Mouse (Mus musculus) intestine, postnatal 0 days (tissue): Measurements from ENCODE around the gene Fam160b1. TPM values are rescaled to one million over a fixed set of nuclear protein-coding genes. Genes with fewer than 3 reads are reported as not detected.

ENCODE experiments used
- ATAC-seq: fragments of 200-750 bp; cut with Nextera tagmentation; 2 replicates; pipeline ENCODE4 v1.8.0; 2017; ENCODE audit warnings: mild to moderate bottlenecking, moderate TSS enrichment, moderate library complexity
- H3K27ac ChIP-seq: fragments of 300-500 bp; sonication (generic); 2 replicates; pipeline ENCODE4 v1.5.1; 2014; ENCODE audit warnings: mild to moderate bottlenecking, low read depth, low read length, moderate library complexity
- H3K27me3 ChIP-seq: fragments of 300-500 bp; sonication (generic); replicated peaks from 2 replicates; pipeline ENCODE4 v1.6.1; 2014; ENCODE audit warnings: low read length, mixed read lengths; ENCODE audit not compliant: control insufficient read depth, insufficient read depth
- H3K36me3 ChIP-seq: fragments of 300-500 bp; sonication (generic); 2 replicates; pipeline ENCODE4 v1.6.1; 2014; ENCODE audit warnings: mild to moderate bottlenecking, moderate library complexity; ENCODE audit not compliant: control insufficient read depth, insufficient read depth
- H3K4me1 ChIP-seq: fragments of 300-500 bp; sonication (generic); replicated peaks from 2 replicates; pipeline ENCODE4 v1.6.1; 2014; ENCODE audit warnings: antibody characterized with exemption, low read length, mixed read lengths; ENCODE audit not compliant: control insufficient read depth, insufficient read depth
- H3K4me2 ChIP-seq: fragments of 300-500 bp; sonication (generic); replicated peaks from 2 replicates; pipeline ENCODE4 v1.6.1; 2014; ENCODE audit warnings: low read depth, mild to moderate bottlenecking, moderate library complexity
- H3K4me3 ChIP-seq: fragments of 300-500 bp; sonication (generic); 2 replicates; pipeline ENCODE4 v1.5.1; 2014; ENCODE audit warnings: low read depth, low read length
- H3K9ac ChIP-seq: fragments of 300-500 bp; sonication (generic); 2 replicates; pipeline ENCODE4 v1.6.1; 2014; ENCODE audit warnings: mild to moderate bottlenecking, low read depth, low read length
- H3K9me3 ChIP-seq: fragments of 300-500 bp; sonication (generic); 2 replicates; pipeline ENCODE4 v1.6.1; 2016; ENCODE audit warnings: mixed run types; ENCODE audit not compliant: control insufficient read depth
- CTCF ChIP-seq: sonication (generic); IDR thresholded peaks from 2 replicates; pipeline ENCODE4 v1.5.1; 2016; ENCODE audit warnings: low read depth, mild to moderate bottlenecking, control low read depth, antibody characterized with exemption, moderate library complexity
- WGBS: fragments of 180-500 bp; shearing (Covaris S2); extraction: QIAGEN DNeasy Blood & Tissue Kit; methylation state at CpG from one replicate; pipeline ENCODE4 v1.1.7; 2014; 5-methylcytosine and 5-hydroxymethylcytosine counted together
- polyA plus RNA-seq: library from polyadenylated mRNA; unstranded; fragments of >200 nt; fragmentation: Nextera tagmentation; extraction: Ambion mirVana; gene quantifications from 2 replicates; pipeline ENCODE4 v1.2.1, GENCODE M21; 2015

Gene Fam160b1
- polyA plus RNA-seq, 1 experiment from 2014 or later = 13.9 TPM

GRCm38 (mm10) chr19:57367201-57367600, 6.7 kb downstream of the Fam160b1 start:
- peak; percentile 68 for ATAC-seq
- Histone ChIP-seq H3K4me1 (peaks cover 31% of the 10 kb centered on the region), H3K27ac (peak overlapping the region; percentile 74)

DNA sequence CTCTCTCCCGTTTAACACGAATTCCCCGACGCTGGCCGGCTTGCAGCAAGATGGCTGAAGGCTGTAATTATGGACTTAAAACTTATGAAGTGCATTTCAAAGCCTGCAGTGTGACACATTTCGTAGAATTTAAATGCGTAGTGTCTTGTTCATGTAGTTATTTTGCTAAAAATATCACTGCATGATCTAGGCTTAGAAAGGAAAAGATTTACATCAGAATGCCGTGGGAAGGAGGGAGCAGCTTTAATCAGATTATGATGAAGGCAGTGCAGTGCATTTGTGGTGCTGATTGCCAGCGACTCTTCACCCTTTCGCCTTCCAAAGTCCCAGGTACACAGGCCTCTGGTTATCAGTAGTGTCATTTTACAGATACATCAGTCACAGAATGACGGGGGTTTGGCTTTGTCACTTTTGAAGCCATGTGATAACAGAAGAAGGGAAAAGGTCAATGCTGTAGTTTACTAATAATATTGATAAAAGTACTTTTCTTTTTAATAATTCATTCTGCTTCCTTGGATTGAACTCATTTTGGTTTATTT, 7.4 kb downstream of the Fam160b1 start:
- TF ChIP-seq CTCF = no peak
- Histone ChIP-seq H3K4me3 (no peak overlapping the region), H3K4me1 (peaks cover 28% of the 10 kb centered on the region; the same call in 1 of the 2 replicates), H3K27me3 (no peaks in the 10 kb centered on the region), H3K4me2 (no peak overlapping the region; the same call in none of the 2 replicates), H3K9me3 (no peaks in the 10 kb centered on the region), H3K27ac (peak overlapping the region; percentile 74; the same call in 1 of the 2 replicates), H3K36me3 (peaks cover 45% of the 10 kb centered on the region), H3K9ac (no peak overlapping the region)
- ATAC-seq = no peak
- WGBS = 64% methylated on average over 11 of the region's 11 CpGs

More at GRCm38 (mm10) chr19:57367201-57367600, 6.7 kb downstream of the Fam160b1 start:
- Histone ChIP-seq H3K4me3 (no peak overlapping the region), H3K4me2 (peak overlapping the region; percentile 13), H3K9ac (no peak overlapping the region), H3K36me3 (peaks cover 38% of the 10 kb centered on the region), H3K27me3 (no peaks in the 10 kb centered on the region), H3K9me3 (no peaks in the 10 kb centered on the region)
- WGBS = 39% methylated on average over 4 of the region's 4 CpGs
- no peak for TF ChIP-seq CTCF

DNA sequence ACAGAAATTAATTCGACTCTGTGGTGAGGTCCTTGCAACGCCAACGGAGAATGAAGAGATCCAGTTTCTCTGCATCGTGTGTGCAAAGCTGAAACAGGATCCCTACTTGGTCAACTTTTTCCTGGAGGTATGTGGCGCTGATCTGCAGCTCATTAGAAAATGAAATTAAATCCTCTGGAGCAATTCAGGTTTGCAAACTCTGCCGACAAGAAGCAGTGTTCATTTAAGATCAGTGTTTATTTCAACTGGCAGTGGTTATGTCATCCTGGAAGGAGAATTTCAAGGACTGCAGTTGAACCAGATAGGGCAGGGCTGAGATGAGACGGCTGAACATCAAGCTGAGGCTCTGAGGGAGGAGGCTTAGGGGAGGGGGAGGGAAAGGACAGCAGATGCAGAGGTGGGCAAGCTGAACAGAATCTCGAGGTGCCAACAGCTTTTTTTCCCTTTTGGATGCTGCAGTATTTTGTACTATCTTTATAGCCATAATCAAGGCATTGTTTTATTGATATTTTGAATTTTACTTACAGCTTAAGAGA, 12.9 kb downstream of the Fam160b1 start:
- no peaks in the 10 kb centered on the region for H3K27me3 ChIP-seq
- no peak overlapping the region for H3K9ac ChIP-seq
- H3K27ac ChIP-seq = no peak overlapping the region
- no peak for TF ChIP-seq CTCF
- no peaks in the 10 kb centered on the region for H3K9me3 ChIP-seq
- WGBS = 76% methylated on average over 8 of the region's 8 CpGs
- H3K4me2 ChIP-seq = no peak overlapping the region
- H3K4me1 ChIP-seq = no peaks in the 10 kb centered on the region
- peaks cover 90% of the 10 kb centered on the region for H3K36me3 ChIP-seq
- ATAC-seq = no peak
- no peak overlapping the region for H3K4me3 ChIP-seq

- Histone ChIP-seq H3K4me3 (no peak overlapping the region), H3K4me2 (no peak overlapping the region), H3K9me3 (no peaks in the 10 kb centered on the region), H3K9ac (no peak overlapping the region), H3K27me3 (no peaks in the 10 kb centered on the region), H3K4me1 (no peaks in the 10 kb centered on the region), H3K27ac (peak overlapping the region; percentile 57), H3K36me3 (peaks cover 89% of the 10 kb centered on the region)
- TF ChIP-seq CTCF = no peak
- peak; percentile 34; the same call in 1 of the 2 replicates for ATAC-seq
- WGBS = 84% methylated on average over 5 of the region's 5 CpGs
These were observed 14.7 kb downstream of the Fam160b1 start for GRCm38 (mm10) chr19:57375161-57375560.

- WGBS = 91% methylated on average over 11 of the region's 11 CpGs
- H3K9me3 ChIP-seq = no peaks in the 10 kb centered on the region
- H3K4me1 ChIP-seq = no peaks in the 10 kb centered on the region
- ATAC-seq = no peak
- no peak overlapping the region for H3K4me3 ChIP-seq
- H3K9ac ChIP-seq = no peak overlapping the region
- H3K27ac ChIP-seq = peak overlapping the region; percentile 57
- no peak for TF ChIP-seq CTCF
- no peak overlapping the region for H3K4me2 ChIP-seq
- peaks cover 90% of the 10 kb centered on the region for H3K36me3 ChIP-seq
- no peaks in the 10 kb centered on the region for H3K27me3 ChIP-seq
These were observed 15.3 kb downstream of the Fam160b1 start for GRCm38 (mm10) chr19:57375746-57376145.

GRCm38 (mm10) chr19:57377043-57377703, 16.7 kb downstream of the Fam160b1 start:
- WGBS = 68% methylated on average over 14 of the region's 14 CpGs
- peaks cover 89% of the 10 kb centered on the region for H3K36me3 ChIP-seq
- peak overlapping the region; percentile 54; the same call in 1 of the 2 replicates for H3K27ac ChIP-seq
- TF ChIP-seq CTCF = no peak
- peak; percentile 75 for ATAC-seq
- no peak overlapping the region for H3K4me3 ChIP-seq
- no peaks in the 10 kb centered on the region for H3K27me3 ChIP-seq
- H3K4me1 ChIP-seq = no peaks in the 10 kb centered on the region
- no peak overlapping the region for H3K4me2 ChIP-seq
- H3K9me3 ChIP-seq = no peaks in the 10 kb centered on the region
- no peak overlapping the region for H3K9ac ChIP-seq
